Mouse (Mus musculus): ENCODE data around the gene Gm4353.
"Not testable (repeated sequence)": the region's sequence is repeated elsewhere in the genome, so short reads cannot be mapped to it uniquely, and the experiment has no call there.

Gm4353 gene

DNA sequence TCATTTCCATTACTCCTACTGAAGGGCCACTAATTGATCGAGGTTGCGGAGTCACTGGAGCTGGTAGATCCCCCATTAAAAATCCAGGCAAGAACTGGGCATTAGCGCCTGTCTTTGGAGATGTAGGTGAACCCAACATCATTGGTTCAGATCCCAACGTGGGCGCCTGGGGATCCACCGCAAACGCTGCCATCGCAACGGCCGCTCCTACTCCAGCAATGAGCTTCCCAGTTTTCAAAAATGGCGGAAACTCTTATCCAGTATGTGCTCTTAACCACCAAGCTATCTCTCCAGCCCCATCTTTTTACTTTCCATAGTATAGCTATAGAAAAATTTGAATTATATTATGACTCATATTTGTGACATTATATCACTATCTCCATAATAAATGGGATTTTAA lies at the start of gene Gm4353:
TSS of gene Gm4353 (minus strand) at position 270 of the 400 bp plus-strand sequence.
- DNase-seq, result not testable (repeated sequence)

- peak; percentile 81 to 89 for DNase-seq
These were observed 47.6 kb upstream of the Gm4353 start for GRCm38 (mm10) chr7:116132078-116132477.

DNA sequence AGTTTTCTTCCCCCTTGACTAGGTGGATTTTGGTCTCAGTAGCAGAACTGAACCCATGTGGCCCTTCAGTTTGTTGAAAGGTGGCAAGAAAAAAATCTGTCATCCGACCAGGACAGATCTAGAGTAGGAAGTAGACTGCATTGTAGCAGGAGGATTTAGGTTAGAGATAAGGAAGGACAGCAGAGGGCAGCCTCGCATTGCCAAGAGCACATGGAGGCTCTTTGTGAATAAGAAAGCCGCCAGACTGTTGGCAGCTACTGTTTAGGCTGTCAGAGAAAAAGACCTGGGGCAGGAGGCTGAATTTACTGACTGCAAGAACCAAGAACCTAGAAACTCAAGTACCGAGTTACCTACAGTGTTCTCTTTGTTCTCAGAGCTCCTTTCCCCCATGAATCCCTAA lies 47.0 kb upstream of the Gm4353 start:
- DNase-seq, result peak in 1 of 2 experiments; percentile 38

GRCm38 (mm10) chr7:116129374-116129773 lies 44.9 kb upstream of the Gm4353 start:
- DNase-seq, result no peak

- no peak for DNase-seq
These were observed 43.9 kb upstream of the Gm4353 start for GRCm38 (mm10) chr7:116128286-116128685.

GRCm38 (mm10) chr7:116127052-116127451 lies 42.6 kb upstream of the Gm4353 start:
- DNase-seq, result no peak

- DNase-seq, result peak in 1 of 2 experiments; percentile 31
These were observed 41.2 kb upstream of the Gm4353 start for GRCm38 (mm10) chr7:116125671-116126070.

DNA sequence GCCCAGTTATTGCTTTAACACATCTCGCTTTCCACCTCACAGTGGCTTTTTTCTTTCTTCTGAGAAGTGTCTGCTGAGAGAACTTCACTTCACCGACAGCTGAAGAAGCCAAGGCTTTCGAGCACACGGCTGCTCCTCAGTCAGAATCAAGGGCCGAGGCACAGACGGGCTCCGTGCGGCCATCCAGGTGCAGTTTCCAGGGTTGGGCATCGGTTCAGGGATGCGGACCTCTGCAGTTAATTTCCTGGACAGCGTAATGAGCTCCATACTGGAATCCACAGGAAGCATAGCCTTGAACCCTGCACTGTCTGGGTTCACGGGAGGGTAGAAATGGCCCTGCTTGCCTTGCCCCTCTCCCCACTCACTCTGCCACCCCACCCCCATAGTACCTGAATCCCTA lies 39.6 kb upstream of the Gm4353 start:
- no peak for DNase-seq

- no peak for DNase-seq
These were observed 39.2 kb upstream of the Gm4353 start for GRCm38 (mm10) chr7:116123597-116123985.

DNA sequence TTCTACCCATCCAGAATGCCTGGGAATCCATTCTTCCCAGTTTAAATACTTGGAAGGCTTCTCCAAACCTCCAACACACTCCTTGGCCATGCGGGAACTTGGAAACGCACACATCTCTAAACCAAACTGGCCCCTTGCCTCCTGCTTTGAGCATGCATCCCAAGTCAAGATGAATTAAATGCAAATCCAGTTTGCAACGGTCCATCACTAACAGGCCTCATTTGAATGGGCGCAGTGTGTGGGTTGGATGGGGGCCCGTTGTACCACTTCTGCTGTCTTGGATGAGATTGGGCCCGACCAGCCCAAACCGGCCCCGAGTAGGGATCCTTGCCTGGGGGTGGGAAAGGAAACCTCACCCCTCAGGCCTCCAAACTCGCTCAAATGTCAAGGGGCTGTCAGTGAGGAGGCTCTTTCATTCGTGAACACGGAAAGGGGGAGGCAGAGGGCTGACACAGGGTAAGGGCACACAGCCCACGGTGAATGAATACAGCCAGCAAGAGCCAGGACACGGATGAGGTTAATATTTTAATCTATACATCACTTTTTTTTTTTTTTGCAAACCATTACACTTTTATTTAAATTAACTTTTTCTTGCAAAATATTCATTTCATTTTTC lies 38.7 kb upstream of the Gm4353 start:
- no peak for DNase-seq

- no peak for DNase-seq
These were observed 36.8 kb upstream of the Gm4353 start for GRCm38 (mm10) chr7:116121202-116121601.

GRCm38 (mm10) chr7:116120737-116121136 lies 36.3 kb upstream of the Gm4353 start:
- DNase-seq, result no peak

- DNase-seq, result no peak
These were observed 34.9 kb upstream of the Gm4353 start for GRCm38 (mm10) chr7:116119306-116119857.

DNA sequence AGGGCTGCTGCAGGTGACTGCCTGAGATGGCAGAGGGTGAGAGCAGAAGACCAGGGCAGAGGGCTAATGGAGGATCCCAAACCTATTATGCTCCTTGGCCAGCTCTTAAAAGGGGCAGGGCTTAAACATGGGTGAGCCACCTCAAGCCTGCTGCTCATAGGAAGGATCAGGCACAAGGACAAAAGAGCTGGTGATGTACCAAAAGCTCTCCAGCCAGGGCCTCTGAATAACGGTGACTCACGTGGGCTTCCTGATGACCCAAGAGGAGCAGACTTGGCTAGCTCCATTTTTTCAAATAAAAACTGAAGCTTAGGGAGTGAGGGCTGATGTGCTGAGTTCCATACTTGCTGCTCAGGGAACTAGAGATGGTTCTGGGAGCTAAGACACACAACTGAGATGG lies 31.6 kb upstream of the Gm4353 start:
- DNase-seq, result no peak

DNA sequence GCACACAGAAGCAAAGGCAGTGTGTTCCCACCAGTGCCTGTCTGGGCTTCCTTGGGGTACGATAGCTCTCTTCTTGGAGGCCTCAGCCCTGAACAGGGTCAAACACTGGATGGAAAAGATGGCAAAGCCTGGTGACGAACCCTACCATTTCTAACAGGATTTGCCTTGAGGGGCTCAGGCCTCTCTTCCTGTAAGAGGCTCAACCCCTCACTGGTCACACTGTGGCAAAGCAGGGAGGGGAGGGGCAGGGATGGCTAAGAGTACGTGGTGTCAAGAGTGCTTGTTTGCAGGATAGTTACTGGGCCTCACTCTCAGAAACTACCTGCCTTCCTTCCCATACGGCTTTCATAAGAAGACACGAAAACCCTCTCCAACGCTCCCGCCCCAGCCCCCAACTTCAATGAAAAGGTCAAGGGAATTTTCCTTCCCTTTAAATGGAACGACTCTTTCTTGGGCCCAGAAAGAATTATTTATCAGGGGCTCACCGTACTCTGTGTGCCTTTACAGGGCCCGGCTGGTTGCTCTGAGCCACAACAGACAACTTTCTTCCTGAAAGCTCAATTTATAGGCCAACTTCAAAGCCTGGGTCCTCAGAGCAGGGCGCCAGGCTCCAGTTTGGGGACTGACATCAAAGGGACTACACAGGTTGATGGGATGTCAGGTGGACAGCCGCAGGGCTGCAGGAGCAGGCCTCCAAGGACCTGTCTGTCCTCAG lies 30.9 kb upstream of the Gm4353 start:
- DNase-seq, result no peak

GRCm38 (mm10) chr7:116111546-116111945 lies 27.1 kb upstream of the Gm4353 start:
- DNase-seq, result no peak

GRCm38 (mm10) chr7:116110661-116111060 lies 26.2 kb upstream of the Gm4353 start:
- DNase-seq, result no peak

- DNase-seq, result no peak
These were observed 18.7 kb upstream of the Gm4353 start for GRCm38 (mm10) chr7:116103091-116103490.

- no peak for DNase-seq
These were observed 15.6 kb upstream of the Gm4353 start for GRCm38 (mm10) chr7:116099952-116100528.

DNA sequence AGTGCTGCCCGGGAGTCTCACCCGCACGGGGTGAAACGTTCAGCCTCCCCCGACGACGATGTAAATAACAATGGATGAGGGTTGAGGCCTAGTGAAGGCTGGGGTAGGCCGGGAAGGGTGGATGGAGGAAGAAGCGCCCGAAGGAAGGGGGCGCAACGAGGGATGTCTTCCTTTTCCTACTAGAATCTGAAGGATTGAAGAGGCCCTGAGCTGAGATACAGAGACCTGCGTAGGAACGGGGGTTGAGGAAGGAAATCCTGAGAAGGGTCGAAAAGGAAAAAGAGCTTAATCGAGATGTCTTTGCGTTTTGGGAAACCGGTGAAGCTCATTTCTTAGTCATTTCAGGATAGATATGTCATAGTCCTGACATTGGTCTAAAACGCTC lies 9.0 kb upstream of the Gm4353 start:
- no peak for DNase-seq

- DNase-seq, result peak; percentile 95 to 96
These were observed 8.5 kb upstream of the Gm4353 start for GRCm38 (mm10) chr7:116092710-116093465.

DNA sequence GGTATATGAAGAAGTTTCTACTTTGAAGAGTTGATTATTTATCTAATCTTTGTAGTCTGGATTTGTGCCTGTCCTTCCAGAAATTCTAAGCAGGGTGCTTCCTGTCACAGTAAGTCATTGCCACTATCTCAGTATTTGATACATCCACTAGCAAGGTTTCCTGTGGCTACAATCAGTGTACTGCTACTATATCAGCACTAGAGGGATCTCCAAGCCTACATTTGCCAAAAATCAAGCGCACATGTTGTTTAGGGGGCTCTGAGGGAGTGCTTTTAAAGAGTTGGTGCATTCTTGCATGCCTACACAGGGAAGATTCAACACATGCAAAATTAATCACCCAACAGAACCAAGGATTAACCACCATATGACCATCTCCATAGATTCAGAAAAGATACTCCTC lies 23.7 kb downstream of the Gm4353 start:
- DNase-seq, result no peak

DNA sequence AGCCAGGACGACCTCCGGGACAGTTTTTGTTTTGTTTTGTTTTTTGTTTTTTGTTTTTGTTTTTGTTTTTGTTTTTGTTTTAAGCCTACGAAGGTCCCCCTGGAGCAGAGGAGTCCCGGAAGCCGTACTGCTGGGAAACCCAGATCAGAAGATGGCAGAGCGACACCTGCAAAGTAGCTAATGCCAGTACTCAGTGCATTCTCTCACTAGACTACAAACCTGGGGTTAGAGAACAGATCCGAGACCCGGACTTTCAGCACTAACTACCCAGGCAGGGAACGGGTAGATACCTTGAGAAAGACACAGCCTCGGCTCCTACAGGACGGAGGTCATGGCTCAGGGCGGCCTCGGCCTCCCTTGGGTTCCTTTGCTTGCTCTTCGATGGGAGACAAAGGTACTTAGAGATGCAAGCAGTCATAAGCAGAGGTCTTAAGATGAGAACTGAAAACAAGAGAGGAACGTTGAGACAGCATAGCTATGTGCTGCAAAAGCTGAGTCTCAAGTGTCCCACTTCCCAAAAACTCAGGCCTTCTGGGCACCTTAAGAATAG lies 43.9 kb downstream of the Gm4353 start:
- no peak for DNase-seq

All from cerebellum, postnatal 25 days (tissue).